Mouse (Mus musculus): Measurements from ENCODE around the gene Il18r1.
A peak's percentile ranks its signal among the peaks of the same experiment; 100 is the strongest.

Il18r1 gene

DNA sequence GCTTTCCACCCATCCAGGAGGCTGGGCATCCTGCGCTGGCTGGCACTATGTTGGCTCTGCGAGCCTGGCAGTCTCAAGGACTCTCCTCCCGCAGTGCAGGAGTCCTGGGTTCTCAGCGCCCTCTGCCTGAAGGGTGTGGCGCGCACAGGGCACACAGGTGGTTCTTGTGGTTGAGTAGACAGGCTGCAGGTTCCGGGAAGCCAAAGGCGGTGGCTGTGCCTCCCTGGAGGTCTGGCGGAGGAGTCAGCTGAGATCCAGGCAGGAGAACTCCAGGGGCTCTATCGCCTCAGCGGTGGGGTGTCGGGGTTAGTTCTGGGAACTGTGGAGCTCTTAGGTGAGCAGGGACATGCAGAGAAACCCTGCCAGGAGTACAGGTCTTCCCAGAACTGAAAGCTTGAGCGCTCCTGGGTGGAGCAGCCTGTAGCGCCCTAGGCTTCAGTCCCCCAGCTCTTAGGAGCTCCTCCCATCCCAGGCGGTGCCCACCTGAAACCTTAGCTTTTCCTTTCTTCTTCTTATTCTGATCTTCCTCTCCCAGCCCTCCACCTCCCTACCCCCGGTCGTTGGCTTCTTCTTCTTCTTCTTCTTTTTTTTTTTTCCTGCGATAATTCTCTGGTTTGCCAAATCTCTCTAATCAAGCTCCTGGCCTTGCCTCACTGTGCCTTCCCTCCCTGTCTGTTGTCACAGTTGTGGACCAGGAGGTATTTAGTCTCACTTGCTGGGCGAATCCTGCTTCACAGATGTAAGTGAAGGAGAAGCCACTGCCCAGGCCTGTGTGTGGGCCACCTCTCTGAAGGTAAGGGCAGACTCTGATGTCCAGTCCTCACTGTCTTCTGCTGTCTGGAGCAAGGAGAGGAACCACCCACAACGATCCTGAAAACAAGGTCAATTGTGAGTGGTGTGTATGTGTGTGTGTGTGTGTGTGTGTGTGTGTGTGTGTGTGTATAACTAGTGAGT is at the start of gene Il18r1:
Gene Il18r1 (plus strand): TSS at position 76 of the 954 bp plus-strand sequence.
- peak; percentile 13 to 15 for DNase-seq

DNA sequence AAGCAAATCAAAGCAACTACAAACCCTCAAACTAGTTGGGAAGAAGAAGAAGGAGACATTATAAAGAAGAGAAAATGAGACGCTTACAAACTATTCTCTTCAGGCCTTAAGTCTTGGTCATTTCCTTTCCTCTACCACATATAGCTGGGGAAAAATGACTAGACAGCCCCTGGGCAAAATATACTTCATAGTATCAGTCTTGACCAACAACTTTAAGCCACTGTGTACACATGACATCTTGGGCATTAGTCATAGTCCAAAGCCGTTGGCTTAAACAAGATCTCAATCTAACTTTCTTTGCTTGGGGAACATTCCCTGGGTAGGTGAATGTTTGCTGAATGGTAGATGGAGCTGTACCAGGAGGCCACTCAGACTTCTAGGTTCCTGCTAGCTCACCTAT is 48.3 kb upstream of the Il18r1 start:
- no peak for DNase-seq

DNA sequence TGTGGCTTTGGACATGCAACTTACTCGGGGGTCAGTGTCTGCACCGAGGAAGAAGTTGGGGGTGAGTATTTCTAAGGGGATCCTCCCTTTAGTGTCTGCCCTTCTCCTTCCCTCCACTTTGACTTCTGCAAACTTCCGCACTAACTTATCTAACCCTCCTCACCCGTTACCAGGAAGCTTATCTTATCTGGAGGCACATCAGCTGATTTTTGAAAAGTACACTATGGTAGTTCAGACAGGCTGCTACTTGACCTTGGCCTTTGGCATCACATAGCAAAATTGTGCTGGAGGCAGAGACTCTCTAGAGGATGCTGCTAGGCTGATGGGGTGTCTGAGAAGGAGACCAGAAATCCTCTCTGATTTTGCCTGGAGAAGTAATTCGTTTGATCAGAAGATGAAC is 46.8 kb upstream of the Il18r1 start:
- no peak for DNase-seq

- DNase-seq: no peak
Observed at GRCm38 (mm10) chr1:40423892-40424291, 41.5 kb upstream of the Il18r1 start.

DNA sequence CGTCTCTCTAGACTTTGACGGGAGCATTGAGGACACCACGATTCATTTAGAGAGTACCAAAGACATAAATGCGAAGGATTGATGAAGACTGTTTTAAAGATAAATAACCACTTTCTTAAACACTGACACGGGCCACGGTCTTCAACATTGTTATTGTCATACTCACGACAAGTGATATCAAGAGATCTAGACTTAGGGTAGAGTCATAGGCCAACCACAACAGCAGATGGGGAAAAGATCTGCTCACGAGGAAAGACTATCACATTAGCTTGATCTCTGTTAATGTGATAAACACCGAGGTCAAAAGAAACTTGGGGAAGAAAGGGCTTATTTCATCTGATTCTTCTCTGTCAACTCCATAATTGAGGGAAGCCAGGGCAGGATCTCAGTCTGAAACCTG is 38.1 kb upstream of the Il18r1 start:
- DNase-seq: no peak

GRCm38 (mm10) chr1:40427901-40428300 is 37.5 kb upstream of the Il18r1 start:
- no peak for DNase-seq

- no peak for DNase-seq
Observed at GRCm38 (mm10) chr1:40428910-40429675, 36.3 kb upstream of the Il18r1 start, which contains the start of gene Il1rl1. TSS of gene Il1rl1 (plus strand) at chr1:40429570.

DNA sequence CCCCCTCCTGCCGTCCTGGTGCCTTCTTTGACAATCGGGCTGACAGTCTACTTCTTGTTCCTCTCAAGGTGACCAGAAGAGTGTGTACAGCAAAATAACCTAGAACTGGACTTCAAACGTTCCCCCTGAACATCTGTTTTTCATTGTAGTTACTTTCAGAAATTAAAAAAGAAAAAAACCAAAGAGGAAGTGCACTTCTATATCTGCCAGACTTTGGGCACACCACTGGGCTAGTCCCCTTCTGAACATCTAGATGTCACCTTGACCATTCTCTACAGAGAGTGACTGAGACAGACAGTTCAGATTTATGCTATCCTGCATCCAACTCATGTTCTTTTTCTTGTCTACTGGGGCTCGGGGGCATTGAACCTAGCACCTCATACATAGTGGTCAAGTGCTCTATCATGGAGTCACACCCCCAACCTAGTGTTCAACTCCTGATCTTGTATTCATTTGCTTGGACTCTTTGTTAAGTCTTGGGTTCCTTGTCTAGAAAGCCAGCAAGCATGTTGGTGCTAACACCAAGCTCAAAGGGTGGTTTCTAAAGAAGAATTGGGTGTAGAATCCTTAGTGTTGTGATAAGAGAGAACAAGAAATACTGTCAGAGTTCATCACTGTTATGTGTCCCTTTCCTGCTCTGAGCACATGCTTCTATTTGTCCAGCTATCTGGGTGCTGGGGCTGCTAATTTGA is 35.1 kb upstream of the Il18r1 start:
- no peak for DNase-seq

- no peak for DNase-seq
Observed at GRCm38 (mm10) chr1:40432169-40432568, 33.2 kb upstream of the Il18r1 start.

DNA sequence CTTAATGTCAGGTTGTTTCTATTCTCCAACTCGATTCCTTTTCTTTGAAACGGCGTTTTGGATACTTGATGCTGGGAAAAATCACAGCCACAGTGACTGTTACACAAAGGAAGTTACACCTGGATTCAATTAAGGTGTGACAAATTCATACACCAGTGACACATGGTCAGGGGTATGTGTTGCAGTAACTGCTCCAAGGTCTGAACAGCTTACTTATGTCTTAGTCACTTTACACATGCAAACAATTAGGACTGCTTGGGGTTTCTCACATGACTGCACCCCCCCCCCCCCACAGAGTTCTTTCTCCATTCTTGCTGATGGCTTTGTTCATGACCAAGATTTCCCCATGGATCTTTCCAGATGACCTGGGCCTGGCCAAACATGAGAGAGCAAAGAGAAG is 29.4 kb upstream of the Il18r1 start:
- no peak for DNase-seq

DNA sequence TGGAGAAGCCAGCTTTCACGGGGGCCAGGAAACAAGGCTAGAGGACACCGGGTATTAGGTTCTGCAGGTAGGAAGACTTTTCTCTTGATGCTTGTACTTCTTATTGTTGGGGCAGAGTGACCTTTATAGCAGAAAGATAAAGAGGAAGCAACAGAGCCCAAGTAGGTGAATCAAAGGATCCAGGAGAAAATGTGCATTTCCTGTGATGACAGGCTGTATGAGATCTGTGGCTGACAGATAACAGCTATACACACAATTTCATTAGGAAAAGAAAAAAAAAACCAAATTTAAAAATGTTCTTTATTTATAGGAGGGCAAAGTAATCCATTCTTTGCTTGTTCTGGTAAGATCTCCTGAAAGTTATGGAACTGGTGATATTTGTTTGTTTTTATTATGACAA is 28.0 kb upstream of the Il18r1 start:
- DNase-seq: no peak

- DNase-seq: no peak
Observed at GRCm38 (mm10) chr1:40439504-40439903, 25.8 kb upstream of the Il18r1 start.

GRCm38 (mm10) chr1:40444800-40445199 is 20.6 kb upstream of the Il18r1 start:
- no peak for DNase-seq

DNA sequence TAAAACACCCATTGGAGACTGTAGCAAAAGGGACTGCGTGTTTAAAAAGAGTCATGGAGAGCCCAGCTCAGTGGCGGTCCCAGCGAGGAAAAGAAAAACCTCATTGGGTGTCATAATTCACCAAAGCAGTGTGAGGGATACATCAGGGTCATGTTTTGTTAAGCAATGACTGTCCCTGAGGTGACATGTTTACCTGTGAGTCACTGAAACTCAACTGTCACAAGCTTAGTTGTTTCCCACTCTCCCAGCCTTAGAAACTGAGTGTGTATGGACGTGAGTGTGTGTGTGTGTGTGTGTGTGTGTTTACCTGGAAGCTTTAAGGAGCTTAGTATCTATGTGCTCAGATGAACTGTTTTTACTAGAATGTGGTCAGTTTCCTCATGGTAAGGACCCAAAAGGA is 2.0 kb downstream of the Il18r1 start:
- DNase-seq: no peak

- no peak for DNase-seq
Observed at GRCm38 (mm10) chr1:40468805-40469204, 3.5 kb downstream of the Il18r1 start.

DNA sequence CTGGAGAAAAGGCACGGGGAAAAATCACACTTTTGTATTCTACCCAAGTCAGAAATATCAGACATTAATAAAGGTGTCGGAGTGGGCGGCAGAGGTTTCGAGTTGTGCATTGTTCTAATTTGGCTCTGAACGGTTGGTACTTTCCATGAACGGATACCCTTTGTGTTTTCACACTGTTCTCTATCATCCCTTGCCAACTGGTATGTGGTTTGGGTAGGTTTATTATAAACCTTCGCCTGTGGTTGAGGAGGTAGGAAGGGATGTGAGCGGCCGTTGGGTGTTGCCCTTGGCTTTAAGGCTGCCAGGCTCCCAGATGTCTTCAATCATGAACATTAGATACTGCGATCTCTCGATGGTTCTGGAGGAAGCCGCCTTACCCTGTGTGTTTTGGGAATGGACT is 4.5 kb downstream of the Il18r1 start:
- no peak for DNase-seq

DNA sequence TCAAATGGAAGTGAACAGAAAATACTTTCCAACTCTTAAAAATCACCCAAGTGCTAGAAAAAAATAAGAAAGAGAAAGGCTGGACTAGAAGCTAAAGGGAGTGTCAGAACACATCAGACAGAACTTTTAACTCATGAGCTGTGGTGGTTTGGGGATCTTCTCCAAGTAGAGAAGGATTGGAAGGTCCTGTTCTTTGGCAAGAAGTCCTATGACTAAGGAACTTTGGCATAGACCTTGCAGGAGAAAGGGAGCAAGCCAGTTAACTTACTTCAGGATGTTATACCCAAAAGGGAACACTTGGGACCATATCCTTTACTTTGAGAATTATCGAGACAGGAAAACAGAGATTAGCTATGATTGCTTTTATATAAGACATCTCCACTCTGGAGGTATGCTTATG is 7.0 kb downstream of the Il18r1 start:
- DNase-seq: no peak

DNA sequence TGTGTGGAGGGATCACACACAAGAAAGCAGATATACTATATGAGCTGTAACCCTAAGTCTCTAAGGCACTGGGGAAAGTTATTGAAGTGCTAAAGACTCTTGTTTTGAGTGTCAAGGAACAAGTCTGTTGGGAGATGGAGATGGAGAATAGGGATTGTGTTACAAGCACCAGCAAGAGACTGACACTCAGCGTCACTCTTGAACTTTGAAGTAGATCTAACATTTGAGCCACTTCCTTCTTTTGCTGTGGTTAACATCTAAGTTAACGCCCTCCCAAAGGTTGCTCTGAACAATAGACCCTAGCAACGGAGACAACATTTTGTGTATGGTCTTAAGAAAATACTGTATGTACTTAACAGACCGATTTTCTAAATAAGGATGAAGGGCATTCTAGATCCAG is 8.3 kb downstream of the Il18r1 start:
- DNase-seq: no peak

GRCm38 (mm10) chr1:40474336-40474735 is 9.0 kb downstream of the Il18r1 start:
- DNase-seq: no peak

DNA sequence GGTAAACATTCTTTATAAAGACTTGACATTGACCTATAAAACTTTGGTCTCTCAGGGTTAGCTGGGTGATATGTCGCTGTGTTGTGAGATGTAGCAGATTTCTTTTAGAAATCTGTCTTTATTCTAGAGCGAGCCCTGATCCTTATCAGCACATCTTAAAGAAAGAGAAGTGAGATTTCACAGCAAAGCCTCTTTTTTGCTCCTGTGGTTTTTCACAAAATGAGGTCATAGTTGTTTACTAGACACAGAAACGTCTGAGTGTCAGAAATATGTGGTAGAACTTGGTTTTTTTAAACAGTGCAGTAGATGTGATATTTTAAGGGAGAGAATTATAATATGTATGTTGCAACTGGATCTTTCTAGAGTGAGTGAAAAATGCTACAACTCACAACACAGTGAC is 10.3 kb downstream of the Il18r1 start:
- DNase-seq: no peak

DNA sequence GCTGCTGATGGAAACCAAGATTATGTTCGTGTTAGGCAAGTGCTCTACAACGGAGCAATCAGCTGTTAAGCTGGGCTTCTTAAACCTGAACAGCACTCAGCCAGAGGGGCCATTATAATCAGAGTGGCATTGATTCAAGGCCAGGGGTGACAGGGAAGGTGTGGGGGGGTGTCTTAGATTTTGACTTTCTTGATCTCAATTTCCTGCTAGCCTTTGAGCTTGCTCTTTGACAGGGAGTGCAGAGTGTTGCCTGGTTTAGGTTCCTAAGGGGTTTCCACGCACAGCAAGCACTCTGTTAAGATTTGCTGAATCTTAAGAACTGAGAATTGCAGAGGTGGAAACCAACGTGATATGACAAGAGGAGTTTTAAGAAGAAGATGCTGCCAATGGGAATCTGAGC is 11.4 kb downstream of the Il18r1 start:
- DNase-seq: no peak

GRCm38 (mm10) chr1:40479505-40479923 is 14.2 kb downstream of the Il18r1 start:
- DNase-seq: no peak

GRCm38 (mm10) chr1:40494594-40494993 is 29.2 kb downstream of the Il18r1 start:
- DNase-seq: no peak

All from kidney, adult 8-10 months (tissue).